In the genomic region with DNA sequence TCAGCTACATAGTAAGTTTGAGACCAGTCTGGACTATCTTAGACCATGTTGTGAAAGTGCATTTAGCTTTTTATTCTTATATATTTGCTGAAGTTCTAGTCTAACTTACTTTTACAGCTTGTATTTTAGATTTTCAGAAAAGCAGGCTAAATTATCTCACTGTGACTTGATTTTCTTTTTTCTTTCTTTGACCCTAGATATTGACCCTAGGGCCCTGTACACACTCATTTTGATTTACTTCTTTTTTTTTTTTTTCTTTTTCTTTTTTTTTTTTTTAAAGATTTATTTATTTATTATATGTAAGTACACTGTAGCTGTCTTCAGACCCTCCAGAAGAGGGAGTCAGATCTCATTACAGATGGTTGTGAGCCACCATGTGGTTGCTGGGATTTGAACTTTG, we compare ENCODE assay signal across 8 mouse cellular contexts. TPM values are rescaled to one million over a fixed set of nuclear protein-coding genes. Genes with fewer than 3 reads are reported as not detected.
A peak's percentile ranks its signal among the peaks of the same experiment; 100 is the strongest.
DNase-seq lines count a peak whose midpoint lies in the region; ATAC-seq and TF ChIP-seq lines count a peak whose summit lies in the region.
"Not testable (repeated sequence)": the region's sequence is repeated elsewhere in the genome, so short reads cannot be mapped to it uniquely, and the experiment has no call there.

No protein-coding gene starts in this region.

- not testable (repeated sequence) for H3K4me1 ChIP-seq in ES-E14 (ENCODE audit: control insufficient read depth in 2 of 2, insufficient read depth in 2 of 2, low read length in 2 of 2, poor library complexity in 1 of 2); embryonic fibroblast, embryonic 13.5 days (ENCODE audit: control insufficient read depth, insufficient read depth, low read length)
- peaks cover 28% of the 10 kb centered on the region for H3K4me1 ChIP-seq in heart, embryonic 13.5 days
- peaks cover 30% of the 10 kb centered on the region for H3K4me1 ChIP-seq in hindbrain, embryonic 15.5 days (replicated peaks)
- H3K4me1 ChIP-seq in kidney, embryonic 15.5 days: peaks cover 26% of the 10 kb centered on the region
- H3K4me1 ChIP-seq in liver, embryonic 15.5 days (replicated peaks): peaks cover 36% of the 10 kb centered on the region
- H3K4me1 ChIP-seq in midbrain, embryonic 13.5 days (replicated peaks): peaks cover 30% of the 10 kb centered on the region
- H3K4me1 ChIP-seq in neural tube, embryonic 15.5 days: peaks cover 31% of the 10 kb centered on the region

- H3K4me3 ChIP-seq in ES-E14 (ENCODE audit: insufficient read depth in 1 of 2, low read depth in 1 of 2, low read length in 2 of 2, poor library complexity in 1 of 2, severe bottlenecking in 1 of 2); midbrain, embryonic 13.5 days (replicated peaks); neural tube, embryonic 15.5 days (replicated peaks): not testable (repeated sequence)
- peak overlapping the region; percentile 15 for H3K4me3 ChIP-seq in embryonic fibroblast, embryonic 13.5 days (ENCODE audit: insufficient read depth, low read length)
- H3K4me3 ChIP-seq in heart, embryonic 13.5 days: peak overlapping the region; percentile 89; the same call in 1 of the 2 replicates
- 0 out of 2 replicates have a peak overlapping the region, but pooled peaks have one; percentile 74 for H3K4me3 ChIP-seq in hindbrain, embryonic 15.5 days
- H3K4me3 ChIP-seq in kidney, embryonic 15.5 days (replicated peaks): peak overlapping the region; percentile 89; the same call in 1 of the 2 replicates
- peak overlapping the region; percentile 99; the same call in 1 of the 2 replicates for H3K4me3 ChIP-seq in liver, embryonic 15.5 days (replicated peaks)

- H3K4me2 ChIP-seq in heart, embryonic 13.5 days: peak overlapping the region; percentile 83
- H3K4me2 ChIP-seq in hindbrain, embryonic 15.5 days: peak overlapping the region; percentile 68; the same call in 1 of the 2 replicates
- H3K4me2 ChIP-seq in kidney, embryonic 15.5 days: peak overlapping the region; percentile 74; the same call in 1 of the 2 replicates
- H3K4me2 ChIP-seq in liver, embryonic 15.5 days: peak overlapping the region; percentile 79
- H3K4me2 ChIP-seq in midbrain, embryonic 13.5 days (replicated peaks): peak overlapping the region; percentile 85
- peak overlapping the region; percentile 74; the same call in 1 of the 2 replicates for H3K4me2 ChIP-seq in neural tube, embryonic 15.5 days

- not testable (repeated sequence) for H3K27ac ChIP-seq in ES-E14 (ENCODE audit: insufficient read depth, low read depth, low read length, poor library complexity, severe bottlenecking); embryonic fibroblast, embryonic 13.5 days (ENCODE audit: insufficient read depth, low read length); heart, embryonic 13.5 days (replicated peaks); hindbrain, embryonic 15.5 days (replicated peaks); kidney, embryonic 15.5 days; liver, embryonic 15.5 days (replicated peaks); midbrain, embryonic 13.5 days; neural tube, embryonic 15.5 days (replicated peaks)

- H3K27me3 ChIP-seq in heart, embryonic 13.5 days (replicated peaks); hindbrain, embryonic 15.5 days; kidney, embryonic 15.5 days; liver, embryonic 15.5 days; midbrain, embryonic 13.5 days; neural tube, embryonic 15.5 days (replicated peaks): not testable (repeated sequence)

- not testable (repeated sequence) for ATAC-seq in heart, embryonic 13.5 days (ENCODE audit: extremely low read depth, insufficient number of reproducible peaks, low FRiP score, low TSS enrichment); hindbrain, embryonic 15.5 days (ENCODE audit: low FRiP score, low read depth); kidney, embryonic 15.5 days (replicated peaks; ENCODE audit: low FRiP score); liver, embryonic 15.5 days (ENCODE audit: insufficient read depth); midbrain, embryonic 13.5 days; neural tube, embryonic 15.5 days (ENCODE audit: low FRiP score)

- not testable (repeated sequence) for H3K9ac ChIP-seq in ES-E14 (ENCODE audit: insufficient read depth, low read depth, low read length, poor library complexity, severe bottlenecking); hindbrain, embryonic 15.5 days; kidney, embryonic 15.5 days; liver, embryonic 15.5 days; midbrain, embryonic 13.5 days (replicated peaks); neural tube, embryonic 15.5 days (replicated peaks)
- peak overlapping the region; percentile 52; the same call in 1 of the 2 replicates for H3K9ac ChIP-seq in heart, embryonic 13.5 days

- TF ChIP-seq POLR2A in embryonic fibroblast, embryonic 13.5 days (IDR thresholded peaks at IDR 0.05; ENCODE audit: low read depth, low read length): not testable (repeated sequence)

- not testable (repeated sequence) for TF ChIP-seq CTCF in embryonic fibroblast, embryonic 13.5 days (IDR thresholded peaks at IDR 0.05; ENCODE audit: borderline replicate concordance, insufficient read depth, low read length)

- not testable (repeated sequence) for H3K36me3 ChIP-seq in ES-E14 (ENCODE audit: control insufficient read depth, insufficient read depth, low read length, poor library complexity, severe bottlenecking)
- peaks cover 30% of the 10 kb centered on the region for H3K36me3 ChIP-seq in heart, embryonic 13.5 days
- H3K36me3 ChIP-seq in hindbrain, embryonic 15.5 days: peaks cover 23% of the 10 kb centered on the region
- peaks cover 31% of the 10 kb centered on the region for H3K36me3 ChIP-seq in kidney, embryonic 15.5 days
- H3K36me3 ChIP-seq in liver, embryonic 15.5 days (replicated peaks): peaks cover 26% of the 10 kb centered on the region
- H3K36me3 ChIP-seq in midbrain, embryonic 13.5 days: peaks cover 25% of the 10 kb centered on the region
- peaks cover 17% of the 10 kb centered on the region for H3K36me3 ChIP-seq in neural tube, embryonic 15.5 days

- not testable (repeated sequence) for DNase-seq in ES-E14 (ENCODE audit: low read depth, low spot score)

- in situ Hi-C loops in ES-E14 (cut with MboI; ENCODE audit: low sequenced_read_pairs in 2 of 2, unreplicated experiment in 2 of 2): not testable (repeated sequence)

- H3K9me3 ChIP-seq in ES-E14 (ENCODE audit: control insufficient read depth, insufficient read depth, low read depth, low read length); heart, embryonic 13.5 days; hindbrain, embryonic 15.5 days; kidney, embryonic 15.5 days (replicated peaks); liver, embryonic 15.5 days (replicated peaks); midbrain, embryonic 13.5 days; neural tube, embryonic 15.5 days (replicated peaks): not testable (repeated sequence)

TF ChIP-seq in ES-E14, 5 proteins besides CTCF, POLR2A, EP300 and RAD21:
- 0 out of 2 replicates have a peak, but pooled peaks have one; percentile 38 for TF ChIP-seq ZNF384 (IDR thresholded peaks at IDR 0.05; ENCODE audit: low read depth, low read length)

RNA-seq across cellular contexts. Expression of a gene that starts 2.4 kb away (rescaled TPM):
- 34.2 and 59.1 TPM in 2 replicates for total RNA-seq in ES-E14 (2012; rRNA removed)
- 230 and 240 TPM in 2 replicates for polyA plus RNA-seq in embryonic fibroblast, embryonic 13.5 days (2011; ENCODE audit: insufficient read length, low read depth, missing spikeins)
- polyA plus RNA-seq in heart, embryonic 13.5 days (2015; fragmentation: Nextera tagmentation; extraction: Ambion mirVana): 158 and 174 TPM in 2 replicates
- polyA plus RNA-seq in hindbrain, embryonic 15.5 days (2015; fragmentation: Nextera tagmentation; extraction: Ambion mirVana): 150 and 154 TPM in 2 replicates
- 180 and 190 TPM in 2 replicates for polyA plus RNA-seq in kidney, embryonic 15.5 days (2015; fragmentation: Nextera tagmentation; extraction: Ambion mirVana)
- 79.3 and 80.7 TPM in 2 replicates for polyA plus RNA-seq in liver, embryonic 15.5 days (2015; fragmentation: Nextera tagmentation; extraction: Ambion mirVana)
- 197 and 201 TPM in 2 replicates for polyA plus RNA-seq in midbrain, embryonic 13.5 days (2015; fragmentation: Nextera tagmentation; extraction: Ambion mirVana)
- polyA plus RNA-seq in neural tube, embryonic 15.5 days (2015; fragmentation: Nextera tagmentation; extraction: Ambion mirVana): 144 and 167 TPM in 2 replicates

RNA-seq across cellular contexts. Expression of a gene that starts 2.9 kb away (rescaled TPM):
- 14.3 and 16.1 TPM in 2 replicates for total RNA-seq in ES-E14 (2012; rRNA removed)
- 23.4 and 33.0 TPM in 2 replicates for polyA plus RNA-seq in embryonic fibroblast, embryonic 13.5 days (2011; ENCODE audit: insufficient read length, low read depth, missing spikeins)
- polyA plus RNA-seq in heart, embryonic 13.5 days (2015; fragmentation: Nextera tagmentation; extraction: Ambion mirVana): 23.2 and 27.8 TPM in 2 replicates
- polyA plus RNA-seq in hindbrain, embryonic 15.5 days (2015; fragmentation: Nextera tagmentation; extraction: Ambion mirVana): 31.8 and 34.7 TPM in 2 replicates
- 37.1 and 38.9 TPM in 2 replicates for polyA plus RNA-seq in kidney, embryonic 15.5 days (2015; fragmentation: Nextera tagmentation; extraction: Ambion mirVana)
- polyA plus RNA-seq in liver, embryonic 15.5 days (2015; fragmentation: Nextera tagmentation; extraction: Ambion mirVana): 11.2 and 13.9 TPM in 2 replicates
- 35.7 and 38.7 TPM in 2 replicates for polyA plus RNA-seq in midbrain, embryonic 13.5 days (2015; fragmentation: Nextera tagmentation; extraction: Ambion mirVana)
- 33.6 and 34.6 TPM in 2 replicates for polyA plus RNA-seq in neural tube, embryonic 15.5 days (2015; fragmentation: Nextera tagmentation; extraction: Ambion mirVana)

RNA-seq across cellular contexts. Expression of a gene that starts 48.3 kb away (rescaled TPM):
- total RNA-seq in ES-E14 (2012; rRNA removed): 37.5 and 55.5 TPM in 2 replicates
- polyA plus RNA-seq in embryonic fibroblast, embryonic 13.5 days (2011; ENCODE audit: insufficient read length, low read depth, missing spikeins): 21.3 and 25.8 TPM in 2 replicates
- 37.1 and 47.6 TPM in 2 replicates for polyA plus RNA-seq in heart, embryonic 13.5 days (2015; fragmentation: Nextera tagmentation; extraction: Ambion mirVana)
- 9.1 and 13.4 TPM in 2 replicates for polyA plus RNA-seq in hindbrain, embryonic 15.5 days (2015; fragmentation: Nextera tagmentation; extraction: Ambion mirVana)
- polyA plus RNA-seq in kidney, embryonic 15.5 days (2015; fragmentation: Nextera tagmentation; extraction: Ambion mirVana): 62.9 and 66.5 TPM in 2 replicates
- 27.6 and 29.0 TPM in 2 replicates for polyA plus RNA-seq in liver, embryonic 15.5 days (2015; fragmentation: Nextera tagmentation; extraction: Ambion mirVana)
- polyA plus RNA-seq in midbrain, embryonic 13.5 days (2015; fragmentation: Nextera tagmentation; extraction: Ambion mirVana): 6.2 and 8.7 TPM in 2 replicates
- 11.9 and 24.5 TPM in 2 replicates for polyA plus RNA-seq in neural tube, embryonic 15.5 days (2015; fragmentation: Nextera tagmentation; extraction: Ambion mirVana)
